Mouse (Mus musculus) forebrain, embryonic 16.5 days (tissue): ENCODE data around the gene Pdpk1. TPM values are rescaled to one million over a fixed set of nuclear protein-coding genes. Genes with fewer than 3 reads are reported as not detected.

Source experiments
- ATAC-seq: fragments of 200-750 bp; cut with Nextera tagmentation; 2 replicates; pipeline ENCODE4 v1.8.0; 2017; ENCODE audit warnings: mild to moderate bottlenecking, moderate library complexity
- H3K27ac ChIP-seq: fragments of 300-500 bp; sonication (generic); 2 replicates; pipeline ENCODE4 v1.5.1; 2014; ENCODE audit warnings: low read length, control low read depth
- H3K27me3 ChIP-seq: fragments of 300-500 bp; sonication (generic); replicated peaks from 2 replicates; pipeline ENCODE4 v1.6.1; 2014; ENCODE audit warnings: low read length; ENCODE audit not compliant: control insufficient read depth, insufficient read depth
- H3K36me3 ChIP-seq: fragments of 300-500 bp; sonication (generic); 2 replicates; pipeline ENCODE4 v1.6.1; 2014; ENCODE audit not compliant: control insufficient read depth, insufficient read depth
- H3K4me1 ChIP-seq: fragments of 300-500 bp; sonication (generic); replicated peaks from 2 replicates; pipeline ENCODE4 v1.6.1; 2014; ENCODE audit warnings: low read length; ENCODE audit not compliant: control insufficient read depth, insufficient read depth
- H3K4me2 ChIP-seq: fragments of 300-500 bp; sonication (generic); 2 replicates; pipeline ENCODE4 v1.6.1; 2014; ENCODE audit warnings: mild to moderate bottlenecking, low read length, control low read depth
- H3K4me3 ChIP-seq: fragments of 300-500 bp; sonication (generic); replicated peaks from 2 replicates; pipeline ENCODE4 v1.5.1; 2014; ENCODE audit warnings: mild to moderate bottlenecking, low read length, control low read depth
- H3K9ac ChIP-seq: fragments of 300-500 bp; sonication (generic); replicated peaks from 2 replicates; pipeline ENCODE4 v1.6.1; 2014; ENCODE audit warnings: low read depth, low read length, control low read depth
- H3K9me3 ChIP-seq: fragments of 300-500 bp; sonication (generic); 2 replicates; pipeline ENCODE4 v1.6.1; 2016; ENCODE audit warnings: low read length; ENCODE audit not compliant: control insufficient read depth
- WGBS: fragments of 180-500 bp; shearing (Covaris S2); extraction: QIAGEN DNeasy Blood & Tissue Kit; methylation state at CpG from one replicate; pipeline ENCODE4 v1.1.7; 2014; 5-methylcytosine and 5-hydroxymethylcytosine counted together
- polyA plus RNA-seq: library from polyadenylated mRNA; unstranded; fragments of >200 nt; fragmentation: Nextera tagmentation; extraction: Ambion mirVana; gene quantifications from 2 replicates; pipeline ENCODE4 v1.2.1, GENCODE M21; 2015

Gene Pdpk1
- polyA plus RNA-seq: 59.4 and 62.9 TPM in 2 replicates

DNA sequence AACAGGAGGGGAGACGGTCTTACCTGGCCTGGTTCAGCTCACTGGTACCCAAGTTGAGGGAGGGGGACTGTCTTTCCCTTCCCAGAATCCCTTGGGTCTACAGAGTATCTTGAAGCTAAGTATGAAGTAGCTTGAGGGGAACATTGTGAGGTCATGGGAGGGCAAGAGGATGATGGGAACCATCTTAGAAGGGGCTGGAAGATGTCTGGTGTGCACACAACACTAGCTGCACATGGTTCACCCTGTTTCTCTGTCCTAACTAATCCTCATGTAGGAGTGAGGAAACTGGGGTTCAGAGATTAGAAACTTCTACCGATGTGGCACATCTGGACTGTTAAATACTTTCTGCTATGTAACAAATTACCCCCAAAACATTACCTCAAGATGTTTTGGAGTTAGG, at the start of gene Pdpk1:
TSS of gene Pdpk1 (minus strand) at position 101 of the 400 bp plus-strand sequence.
- H3K9ac ChIP-seq: peak within 1 kb of the TSS; percentile 52
- H3K4me1 ChIP-seq: peaks cover 11% of the 10 kb centered on the region
- H3K4me3 ChIP-seq: peak within 1 kb of the TSS; percentile 35
- H3K36me3 ChIP-seq: no peaks in the 10 kb centered on the region
- H3K9me3 ChIP-seq: no peaks in the 10 kb centered on the region
- WGBS: 95% methylated on average over 2 of the region's 2 CpGs
- no peak for ATAC-seq
- no peak within 1 kb of the TSS for H3K27ac ChIP-seq
- no peaks in the 10 kb centered on the region for H3K27me3 ChIP-seq
- peak within 1 kb of the TSS; percentile 65 for H3K4me2 ChIP-seq

DNA sequence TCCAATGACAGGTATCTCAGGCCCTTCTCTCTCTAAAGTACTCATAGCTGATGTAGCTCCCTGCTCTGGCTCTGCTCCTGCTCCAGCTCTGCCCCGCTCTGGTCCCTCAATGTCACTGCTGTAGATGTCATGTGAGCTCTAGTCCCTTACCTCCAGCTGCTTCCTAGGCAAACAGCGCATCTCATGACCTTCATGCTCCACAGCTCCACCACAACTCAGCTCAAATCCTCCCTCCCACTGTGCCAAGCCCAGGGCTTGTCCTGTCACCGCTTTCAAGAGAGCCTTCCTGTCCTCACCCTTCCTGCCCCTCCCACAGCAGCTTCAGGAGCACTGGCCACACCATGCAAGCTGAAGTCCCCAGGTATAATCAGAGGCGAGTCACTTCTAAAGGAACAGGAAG, 49.0 kb upstream of the Pdpk1 start:
- 84% methylated on average over 4 of the region's 4 CpGs for WGBS

DNA sequence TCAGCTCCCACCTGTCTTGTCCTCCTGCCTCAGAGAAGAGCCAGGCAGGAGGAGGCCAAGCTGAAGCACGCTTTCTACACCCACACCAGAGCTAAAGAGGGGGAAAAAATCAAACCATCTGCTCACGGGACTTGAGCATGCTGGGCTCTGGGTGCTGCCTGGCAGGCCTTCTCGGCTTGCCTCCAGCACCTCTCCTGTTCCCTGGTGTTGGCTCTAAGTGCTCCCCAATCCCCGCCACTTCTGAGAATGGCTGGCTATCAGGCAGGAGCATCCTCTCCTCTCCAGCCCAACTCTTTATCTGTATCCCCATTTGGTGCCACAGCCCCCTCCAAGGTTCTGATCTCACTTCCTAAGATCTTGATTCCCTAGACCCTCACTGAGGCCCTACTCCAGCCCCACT, 48.5 kb upstream of the Pdpk1 start:
- no peaks in the 10 kb centered on the region for H3K9me3 ChIP-seq
- no peak overlapping the region for H3K9ac ChIP-seq
- H3K36me3 ChIP-seq: no peaks in the 10 kb centered on the region
- H3K4me2 ChIP-seq: no peak overlapping the region
- no peak overlapping the region for H3K4me3 ChIP-seq
- H3K27ac ChIP-seq: peak overlapping the region; percentile 77
- H3K27me3 ChIP-seq: no peaks in the 10 kb centered on the region
- H3K4me1 ChIP-seq: peaks cover 34% of the 10 kb centered on the region
- peak; percentile 69 for ATAC-seq
- 73% methylated on average over 4 of the region's 4 CpGs for WGBS

More for the DNA sequence above, 49.0 kb upstream of the Pdpk1 start:
- Histone ChIP-seq H3K27ac (no peak overlapping the region), H3K9me3 (no peaks in the 10 kb centered on the region), H3K4me3 (no peak overlapping the region), H3K27me3 (no peaks in the 10 kb centered on the region), H3K4me2 (no peak overlapping the region), H3K9ac (no peak overlapping the region), H3K4me1 (peaks cover 39% of the 10 kb centered on the region), H3K36me3 (no peaks in the 10 kb centered on the region)
- ATAC-seq: no peak

DNA sequence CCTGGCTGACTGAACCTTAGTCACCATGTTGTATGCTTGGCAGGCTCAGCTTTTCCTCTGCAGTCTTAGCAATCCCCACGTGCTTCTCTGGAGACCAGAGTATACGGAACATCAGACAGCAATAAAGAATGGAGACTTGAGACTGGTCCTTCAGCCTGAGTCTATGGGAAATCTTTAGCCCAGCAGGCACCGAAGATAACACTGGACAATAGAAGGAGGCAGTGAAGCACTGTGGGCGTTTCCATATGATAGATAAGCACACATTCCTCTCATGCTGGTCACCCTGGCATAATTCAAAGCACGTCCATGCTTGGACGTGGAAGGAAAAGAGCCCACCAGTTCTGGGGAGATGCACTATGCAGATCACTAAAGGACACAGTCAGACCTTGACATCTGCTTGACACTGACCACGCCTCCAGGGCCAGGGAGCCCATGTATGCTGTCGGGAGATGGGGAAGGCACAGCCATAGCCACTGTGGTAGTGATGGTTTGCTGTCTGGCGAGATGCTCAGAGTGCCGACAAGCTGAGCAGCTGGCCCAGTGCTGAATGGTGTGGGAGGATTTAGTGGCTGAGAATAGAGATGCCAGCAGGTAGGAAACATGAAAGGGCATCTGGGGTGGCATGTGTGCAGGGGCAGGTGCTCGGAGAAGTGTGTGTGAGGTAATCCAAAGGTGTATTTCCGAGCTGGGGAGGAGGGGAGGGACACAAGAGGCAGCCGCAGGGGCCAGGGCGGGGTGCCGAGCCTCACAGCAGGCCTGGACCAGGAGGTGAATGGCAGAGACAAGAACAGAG, 46.5 kb upstream of the Pdpk1 start:
- peaks cover 19% of the 10 kb centered on the region for H3K4me1 ChIP-seq
- no peak overlapping the region; the same call in 1 of the 2 replicates for H3K9ac ChIP-seq
- no peak overlapping the region for H3K4me3 ChIP-seq
- 71% methylated on average over 15 of the region's 15 CpGs for WGBS
- no peak for ATAC-seq
- no peaks in the 10 kb centered on the region for H3K27me3 ChIP-seq
- no peaks in the 10 kb centered on the region for H3K9me3 ChIP-seq
- H3K36me3 ChIP-seq: no peaks in the 10 kb centered on the region
- H3K4me2 ChIP-seq: no peak overlapping the region
- H3K27ac ChIP-seq: no peak overlapping the region

DNA sequence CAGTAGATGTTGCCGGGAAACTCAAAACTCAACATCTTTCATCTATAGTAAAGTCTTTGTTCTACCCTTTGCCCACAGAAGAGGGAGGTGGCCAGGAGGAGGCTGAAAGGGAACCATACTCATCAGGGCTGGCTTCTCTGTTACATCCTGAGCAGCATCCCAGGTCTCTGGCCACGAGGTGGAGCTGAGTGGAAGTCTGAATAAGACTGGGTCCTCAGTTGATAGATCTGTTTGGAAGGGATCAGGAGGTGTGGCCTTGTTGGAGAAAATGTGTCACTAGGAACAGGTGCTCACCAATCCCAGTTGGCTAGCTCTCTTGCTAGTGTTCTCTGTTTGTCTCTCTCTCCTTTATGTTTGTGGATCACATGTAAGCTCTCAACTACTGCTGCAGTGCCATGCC, 44.6 kb upstream of the Pdpk1 start:
- no peak overlapping the region for H3K27ac ChIP-seq
- no peak overlapping the region for H3K4me3 ChIP-seq
- no peak overlapping the region for H3K9ac ChIP-seq
- H3K9me3 ChIP-seq: no peaks in the 10 kb centered on the region
- H3K36me3 ChIP-seq: no peaks in the 10 kb centered on the region
- no peak overlapping the region for H3K4me2 ChIP-seq
- no peak for ATAC-seq
- H3K4me1 ChIP-seq: peaks cover 12% of the 10 kb centered on the region; the same call in 1 of the 2 replicates
- no peaks in the 10 kb centered on the region for H3K27me3 ChIP-seq
- 63% methylated on average over 2 of the region's 2 CpGs for WGBS

DNA sequence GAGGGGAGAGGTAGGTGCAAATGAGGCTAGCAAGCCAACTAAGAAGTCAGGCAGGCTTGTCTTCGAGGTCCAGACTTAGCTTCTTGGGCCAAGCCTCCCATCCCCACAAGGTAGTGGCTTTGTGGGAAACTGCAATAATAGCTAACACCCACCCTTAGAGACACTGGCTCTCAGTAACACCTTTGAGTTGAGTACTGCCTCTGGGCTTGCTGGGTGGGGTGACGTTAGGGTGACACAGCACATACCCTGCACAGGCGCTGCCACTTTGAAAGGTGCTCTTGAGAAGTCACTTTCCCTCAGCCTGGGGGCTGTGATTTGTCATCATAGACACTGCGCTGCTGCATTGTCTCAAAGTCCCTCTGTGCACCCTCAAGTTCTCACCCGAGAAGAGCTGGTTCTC, 43.0 kb upstream of the Pdpk1 start:
- no peak overlapping the region for H3K4me2 ChIP-seq
- H3K9me3 ChIP-seq: no peaks in the 10 kb centered on the region
- no peaks in the 10 kb centered on the region for H3K27me3 ChIP-seq
- WGBS: 92% methylated on average over 5 of the region's 5 CpGs
- peaks cover 3% of the 10 kb centered on the region; the same call in 1 of the 2 replicates for H3K4me1 ChIP-seq
- no peak for ATAC-seq
- no peak overlapping the region for H3K27ac ChIP-seq
- H3K9ac ChIP-seq: no peak overlapping the region
- no peaks in the 10 kb centered on the region for H3K36me3 ChIP-seq
- H3K4me3 ChIP-seq: no peak overlapping the region

DNA sequence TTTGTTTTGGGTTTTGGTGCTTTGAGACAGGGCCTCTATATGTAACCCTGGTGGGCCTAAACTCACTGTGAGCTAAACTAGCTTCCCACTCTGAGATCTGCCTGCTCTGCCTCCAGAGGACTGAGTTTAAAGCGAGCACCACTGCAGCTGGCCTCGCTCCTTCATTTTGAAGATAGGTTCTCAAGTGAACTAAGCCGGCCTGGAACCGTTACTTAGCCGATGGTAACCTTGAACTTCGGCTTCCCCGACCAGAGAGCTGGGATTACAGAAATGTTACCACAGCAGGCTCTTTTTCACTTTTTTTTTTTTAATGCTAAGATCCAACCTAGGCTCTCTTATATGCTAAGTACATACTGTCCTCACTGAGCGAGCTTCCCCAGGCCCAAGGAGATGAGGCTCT, 42.5 kb upstream of the Pdpk1 start:
- no peak overlapping the region for H3K27ac ChIP-seq
- H3K9me3 ChIP-seq: no peaks in the 10 kb centered on the region
- H3K4me3 ChIP-seq: no peak overlapping the region
- 89% methylated on average over 8 of the region's 8 CpGs for WGBS
- H3K4me2 ChIP-seq: no peak overlapping the region
- H3K4me1 ChIP-seq: peaks cover 3% of the 10 kb centered on the region; the same call in 1 of the 2 replicates
- ATAC-seq: no peak
- peaks cover 2% of the 10 kb centered on the region; the same call in 1 of the 2 replicates for H3K36me3 ChIP-seq
- H3K9ac ChIP-seq: no peak overlapping the region
- no peaks in the 10 kb centered on the region for H3K27me3 ChIP-seq

DNA sequence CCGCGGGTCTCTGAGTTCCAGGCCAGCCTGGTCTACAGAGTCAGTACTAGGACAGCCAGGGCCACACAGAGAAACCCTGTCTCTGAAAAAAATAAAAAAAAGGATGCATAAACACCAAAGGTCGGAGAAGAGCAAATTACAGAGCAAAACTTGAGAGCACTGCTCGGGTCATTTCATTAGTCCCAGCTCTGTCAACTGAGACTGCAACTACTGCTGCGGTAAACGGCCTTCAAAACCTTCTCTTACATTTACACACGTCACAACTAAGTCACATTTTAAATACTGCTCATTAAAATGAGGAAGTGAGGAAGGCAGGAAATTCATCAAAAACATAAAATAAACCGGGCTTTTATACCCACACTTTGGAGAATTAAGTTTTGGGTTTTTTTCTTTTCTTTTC, 42.1 kb upstream of the Pdpk1 start:
- WGBS: 85% methylated on average over 8 of the region's 8 CpGs

DNA sequence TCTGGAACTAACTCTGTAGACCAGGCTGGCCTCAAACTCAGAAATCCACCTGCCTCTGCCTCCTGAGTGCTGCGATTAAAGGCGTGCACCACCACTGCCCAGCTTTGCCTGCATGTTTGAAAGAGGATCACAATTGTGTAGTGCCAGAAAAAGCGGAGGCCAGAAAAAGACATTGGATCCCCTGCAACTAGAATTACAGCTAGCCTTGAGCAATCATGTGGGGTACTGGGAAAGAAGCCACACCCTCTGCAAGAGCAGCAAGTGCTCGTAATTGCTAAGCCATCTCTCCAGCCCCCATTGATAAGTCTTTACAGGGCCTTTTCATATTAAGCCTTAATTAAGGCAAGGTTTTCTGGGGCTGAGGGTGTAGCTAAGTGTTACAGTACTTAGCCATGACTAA, 40.8 kb upstream of the Pdpk1 start:
- no peak for ATAC-seq
- Histone ChIP-seq H3K4me2 (no peak overlapping the region), H3K9ac (no peak overlapping the region), H3K4me3 (no peak overlapping the region), H3K9me3 (no peaks in the 10 kb centered on the region), H3K36me3 (peaks cover 2% of the 10 kb centered on the region; the same call in 1 of the 2 replicates), H3K27me3 (no peaks in the 10 kb centered on the region), H3K4me1 (no peaks in the 10 kb centered on the region), H3K27ac (no peak overlapping the region)
- 62% methylated on average over 4 of the region's 4 CpGs for WGBS

More for the DNA sequence above, 42.1 kb upstream of the Pdpk1 start:
- Histone ChIP-seq H3K27me3 (no peaks in the 10 kb centered on the region), H3K4me3 (no peak overlapping the region), H3K9me3 (no peaks in the 10 kb centered on the region), H3K9ac (no peak overlapping the region), H3K27ac (no peak overlapping the region), H3K4me1 (peaks cover 3% of the 10 kb centered on the region; the same call in 1 of the 2 replicates), H3K4me2 (no peak overlapping the region), H3K36me3 (peaks cover 2% of the 10 kb centered on the region; the same call in 1 of the 2 replicates)
- no peak for ATAC-seq
